Mouse (Mus musculus) C2C12 (cell line): ENCODE results near the gene Itga8.

Experiments used
- CTCF ChIP-seq: IDR thresholded peaks from one replicate; pipeline ENCODE4 v1.5.1; 2011; ENCODE audit not compliant: control insufficient read depth, insufficient read depth, insufficient read length
- USF1 ChIP-seq: IDR thresholded peaks from one replicate; pipeline ENCODE4 v1.6.1; 2011; ENCODE audit warnings: low read depth, mild to moderate bottlenecking, control low read depth, moderate library complexity

GRCm38 (mm10) chr2:12187646-12188045 is 114.1 kb downstream of the Itga8 start:
- TF ChIP-seq CTCF (no peak), USF1 (no peak)
